Mouse (Mus musculus) heart, postnatal 0 days (tissue): Measurements from ENCODE around the gene Ifi27.

Experiments used
- CTCF ChIP-seq: IDR thresholded peaks from 2 replicates; pipeline ENCODE4 v1.5.1; 2016; ENCODE audit warnings: antibody characterized with exemption, control low read depth, low read depth
- EP300 ChIP-seq: IDR thresholded peaks from 2 replicates; pipeline ENCODE4 v1.6.1; 2016; ENCODE audit warnings: antibody characterized with exemption, low read depth

- no peak for TF ChIP-seq CTCF
- TF ChIP-seq EP300, result no peak
Measured at GRCm38 (mm10) chr12:103481671-103482070, 47.7 kb downstream of the Ifi27 start.
